Mouse (Mus musculus) liver, adult 2 months (tissue): Measurements from ENCODE around the gene Acsl1.

Experiments used
- CTCF ChIP-seq: fragments of 200-500 bp; IDR thresholded peaks from 2 replicates; pipeline ENCODE4 v1.5.1; 2011; ENCODE audit warnings: low read depth, low read length, control low read depth
- POLR2A ChIP-seq: fragments of 200-500 bp; IDR thresholded peaks from 2 replicates; pipeline ENCODE4 v1.6.1; 2011; ENCODE audit warnings: low read length, control low read depth; ENCODE audit not compliant: insufficient read depth; ENCODE audit errors: extremely low read depth

DNA sequence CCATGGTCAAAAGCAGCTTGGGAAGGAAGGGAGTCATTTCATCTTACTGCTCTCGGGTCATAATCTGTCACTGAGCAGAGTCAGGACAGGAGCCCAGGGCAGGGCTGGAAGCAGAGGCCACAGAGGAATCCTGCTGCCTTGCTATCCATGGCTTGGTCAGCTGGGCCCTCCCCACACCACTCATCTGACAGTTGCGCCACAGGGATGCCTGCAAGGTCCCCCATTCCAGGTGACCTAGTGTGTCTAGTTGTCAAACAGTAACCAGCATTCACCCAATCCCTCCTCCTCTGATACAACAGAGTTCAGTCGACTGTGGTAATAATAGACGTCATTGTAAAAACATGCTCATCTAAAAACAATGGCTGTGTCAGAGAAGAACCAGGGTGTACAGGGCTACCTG is 58.7 kb downstream of the Acsl1 start:
- no peak for TF ChIP-seq POLR2A
- TF ChIP-seq CTCF: no peak
